Mouse (Mus musculus): ENCODE results near the gene Capn2. TPM values are rescaled to one million over a fixed set of nuclear protein-coding genes. Genes with fewer than 3 reads are reported as not detected.
A peak's percentile ranks its signal among the peaks of the same experiment; 100 is the strongest.

Gene Capn2
- polyA plus RNA-seq, 1 experiment from 2014 or later = 127 TPM

- no peak for ATAC-seq (ENCODE audit: insufficient read depth, low FRiP score)
- Histone ChIP-seq H3K36me3 (ENCODE audit: control insufficient read depth, insufficient read depth, low read length) (no peaks in the 10 kb centered on the region), H3K4me3 (replicated peaks; ENCODE audit: low read length) (no peak overlapping the region), H3K4me1 (ENCODE audit: control insufficient read depth, insufficient read depth, low read length) (peaks cover 44% of the 10 kb centered on the region), H3K27me3 (ENCODE audit: control insufficient read depth, insufficient read depth, low read length) (no peaks in the 10 kb centered on the region), H3K27ac (ENCODE audit: low read length) (peak overlapping the region; percentile 12; the same call in 1 of the 2 replicates), H3K4me2 (ENCODE audit: low read depth, low read length) (no peak overlapping the region), H3K9me3 (replicated peaks; ENCODE audit: control insufficient read depth, low read length) (no peaks in the 10 kb centered on the region), H3K9ac (ENCODE audit: low read length) (no peak overlapping the region)
- 85% methylated on average over 6 of the region's 6 CpGs for WGBS
Measured at GRCm38 (mm10) chr1:182518811-182519210, 1.4 kb upstream of the Capn2 start.

GRCm38 (mm10) chr1:182518143-182518680, 804 bp upstream of the Capn2 start:
- no peak overlapping the region for H3K9ac ChIP-seq (ENCODE audit: low read length)
- H3K36me3 ChIP-seq (ENCODE audit: control insufficient read depth, insufficient read depth, low read length) = no peaks in the 10 kb centered on the region
- H3K9me3 ChIP-seq (replicated peaks; ENCODE audit: control insufficient read depth, low read length) = no peaks in the 10 kb centered on the region
- H3K4me1 ChIP-seq (ENCODE audit: control insufficient read depth, insufficient read depth, low read length) = peaks cover 49% of the 10 kb centered on the region
- 81% methylated on average over 10 of the region's 10 CpGs for WGBS
- ATAC-seq (ENCODE audit: insufficient read depth, low FRiP score) = no peak
- H3K27me3 ChIP-seq (ENCODE audit: control insufficient read depth, insufficient read depth, low read length) = no peaks in the 10 kb centered on the region
- peak overlapping the region; percentile 68 for H3K4me2 ChIP-seq (ENCODE audit: low read depth, low read length)
- 0 out of 2 replicates have a peak overlapping the region, but pooled peaks have one; percentile 60 for H3K4me3 ChIP-seq (replicated peaks; ENCODE audit: low read length)
- H3K27ac ChIP-seq (ENCODE audit: low read length) = 0 out of 2 replicates have a peak overlapping the region, but pooled peaks have one; percentile 12

GRCm38 (mm10) chr1:182517677-182518011, 236 bp upstream of the Capn2 start:
- Histone ChIP-seq H3K4me2 (ENCODE audit: low read depth, low read length) (peak overlapping the region; percentile 68), H3K27ac (ENCODE audit: low read length) (peak overlapping the region; percentile 89), H3K9me3 (replicated peaks; ENCODE audit: control insufficient read depth, low read length) (no peaks in the 10 kb centered on the region), H3K4me3 (replicated peaks; ENCODE audit: low read length) (peak overlapping the region; percentile 60), H3K4me1 (ENCODE audit: control insufficient read depth, insufficient read depth, low read length) (peaks cover 55% of the 10 kb centered on the region), H3K27me3 (ENCODE audit: control insufficient read depth, insufficient read depth, low read length) (no peaks in the 10 kb centered on the region), H3K9ac (ENCODE audit: low read length) (peak overlapping the region; percentile 91), H3K36me3 (ENCODE audit: control insufficient read depth, insufficient read depth, low read length) (no peaks in the 10 kb centered on the region)
- ATAC-seq (ENCODE audit: insufficient read depth, low FRiP score) = 0 out of 2 replicates have a peak, but pooled peaks have one; percentile 12
- WGBS = 1% methylated on average over 10 of the region's 10 CpGs

GRCm38 (mm10) chr1:182514803-182515590, 2.4 kb downstream of the Capn2 start:
- peaks cover 20% of the 10 kb centered on the region for H3K36me3 ChIP-seq (ENCODE audit: control insufficient read depth, insufficient read depth, low read length)
- 82% methylated on average over 10 of the region's 10 CpGs for WGBS
- H3K4me1 ChIP-seq (ENCODE audit: control insufficient read depth, insufficient read depth, low read length) = peaks cover 43% of the 10 kb centered on the region
- no peak overlapping the region for H3K9ac ChIP-seq (ENCODE audit: low read length)
- H3K27ac ChIP-seq (ENCODE audit: low read length) = peak overlapping the region; percentile 30; the same call in 1 of the 2 replicates
- H3K4me3 ChIP-seq (replicated peaks; ENCODE audit: low read length) = no peak overlapping the region
- no peak overlapping the region for H3K4me2 ChIP-seq (ENCODE audit: low read depth, low read length)
- H3K27me3 ChIP-seq (ENCODE audit: control insufficient read depth, insufficient read depth, low read length) = no peaks in the 10 kb centered on the region
- no peaks in the 10 kb centered on the region for H3K9me3 ChIP-seq (replicated peaks; ENCODE audit: control insufficient read depth, low read length)
- no peak for ATAC-seq (ENCODE audit: insufficient read depth, low FRiP score)

- 83% methylated on average over 5 of the region's 5 CpGs for WGBS
- Histone ChIP-seq H3K9ac (ENCODE audit: low read length) (no peak overlapping the region), H3K36me3 (ENCODE audit: control insufficient read depth, insufficient read depth, low read length) (peaks cover 23% of the 10 kb centered on the region), H3K9me3 (replicated peaks; ENCODE audit: control insufficient read depth, low read length) (no peaks in the 10 kb centered on the region), H3K4me1 (ENCODE audit: control insufficient read depth, insufficient read depth, low read length) (peaks cover 31% of the 10 kb centered on the region), H3K4me2 (ENCODE audit: low read depth, low read length) (no peak overlapping the region), H3K4me3 (replicated peaks; ENCODE audit: low read length) (no peak overlapping the region), H3K27ac (ENCODE audit: low read length) (no peak overlapping the region), H3K27me3 (ENCODE audit: control insufficient read depth, insufficient read depth, low read length) (no peaks in the 10 kb centered on the region)
- ATAC-seq (ENCODE audit: insufficient read depth, low FRiP score) = no peak
Measured at GRCm38 (mm10) chr1:182513714-182514113, 3.7 kb downstream of the Capn2 start.

GRCm38 (mm10) chr1:182512901-182513410, 4.5 kb downstream of the Capn2 start:
- ATAC-seq (ENCODE audit: insufficient read depth, low FRiP score) = no peak
- 82% methylated on average over 5 of the region's 5 CpGs for WGBS
- H3K27me3 ChIP-seq (ENCODE audit: control insufficient read depth, insufficient read depth, low read length) = no peaks in the 10 kb centered on the region

GRCm38 (mm10) chr1:182511778-182512177, 5.6 kb downstream of the Capn2 start:
- peaks cover 23% of the 10 kb centered on the region for H3K36me3 ChIP-seq (ENCODE audit: control insufficient read depth, insufficient read depth, low read length)
- H3K4me2 ChIP-seq (ENCODE audit: low read depth, low read length) = no peak overlapping the region

More at GRCm38 (mm10) chr1:182512901-182513410, 4.5 kb downstream of the Capn2 start:
- H3K4me3 ChIP-seq (replicated peaks; ENCODE audit: low read length) = no peak overlapping the region
- H3K9ac ChIP-seq (ENCODE audit: low read length) = no peak overlapping the region
- peaks cover 23% of the 10 kb centered on the region for H3K36me3 ChIP-seq (ENCODE audit: control insufficient read depth, insufficient read depth, low read length)
- H3K4me2 ChIP-seq (ENCODE audit: low read depth, low read length) = no peak overlapping the region
- peaks cover 31% of the 10 kb centered on the region for H3K4me1 ChIP-seq (ENCODE audit: control insufficient read depth, insufficient read depth, low read length)
- H3K27ac ChIP-seq (ENCODE audit: low read length) = 0 out of 2 replicates have a peak overlapping the region, but pooled peaks have one; percentile 12
- H3K9me3 ChIP-seq (replicated peaks; ENCODE audit: control insufficient read depth, low read length) = no peaks in the 10 kb centered on the region

GRCm38 (mm10) chr1:182511073-182511472, 6.3 kb downstream of the Capn2 start:
- no peak for ATAC-seq (ENCODE audit: insufficient read depth, low FRiP score)
- Histone ChIP-seq H3K4me3 (replicated peaks; ENCODE audit: low read length) (no peak overlapping the region), H3K27me3 (ENCODE audit: control insufficient read depth, insufficient read depth, low read length) (no peaks in the 10 kb centered on the region), H3K9me3 (replicated peaks; ENCODE audit: control insufficient read depth, low read length) (no peaks in the 10 kb centered on the region), H3K27ac (ENCODE audit: low read length) (no peak overlapping the region), H3K36me3 (ENCODE audit: control insufficient read depth, insufficient read depth, low read length) (peaks cover 23% of the 10 kb centered on the region), H3K4me2 (ENCODE audit: low read depth, low read length) (no peak overlapping the region), H3K9ac (ENCODE audit: low read length) (no peak overlapping the region), H3K4me1 (ENCODE audit: control insufficient read depth, insufficient read depth, low read length) (peaks cover 34% of the 10 kb centered on the region)
- WGBS = 58% methylated on average over 2 of the region's 2 CpGs

More at GRCm38 (mm10) chr1:182511778-182512177, 5.6 kb downstream of the Capn2 start:
- H3K27me3 ChIP-seq (ENCODE audit: control insufficient read depth, insufficient read depth, low read length) = no peaks in the 10 kb centered on the region
- H3K4me1 ChIP-seq (ENCODE audit: control insufficient read depth, insufficient read depth, low read length) = peaks cover 31% of the 10 kb centered on the region
- H3K9me3 ChIP-seq (replicated peaks; ENCODE audit: control insufficient read depth, low read length) = no peaks in the 10 kb centered on the region
- no peak overlapping the region for H3K9ac ChIP-seq (ENCODE audit: low read length)
- WGBS = 65% methylated on average over 8 of the region's 8 CpGs
- no peak overlapping the region for H3K4me3 ChIP-seq (replicated peaks; ENCODE audit: low read length)
- no peak for ATAC-seq (ENCODE audit: insufficient read depth, low FRiP score)
- no peak overlapping the region; the same call in 1 of the 2 replicates for H3K27ac ChIP-seq (ENCODE audit: low read length)
